Mouse (Mus musculus) thymus, postnatal 36 days (tissue): ENCODE results near the gene Asprv1.
A peak's percentile ranks its signal among the peaks of the same experiment; 100 is the strongest.

Experiments
- DNase-seq, 2 experiments: peaks; one replicate each; pipeline ENCODE4 v3.0.0; 2022; ENCODE audit warnings: mixed read lengths in 2 of 2

The Asprv1 gene

DNA sequence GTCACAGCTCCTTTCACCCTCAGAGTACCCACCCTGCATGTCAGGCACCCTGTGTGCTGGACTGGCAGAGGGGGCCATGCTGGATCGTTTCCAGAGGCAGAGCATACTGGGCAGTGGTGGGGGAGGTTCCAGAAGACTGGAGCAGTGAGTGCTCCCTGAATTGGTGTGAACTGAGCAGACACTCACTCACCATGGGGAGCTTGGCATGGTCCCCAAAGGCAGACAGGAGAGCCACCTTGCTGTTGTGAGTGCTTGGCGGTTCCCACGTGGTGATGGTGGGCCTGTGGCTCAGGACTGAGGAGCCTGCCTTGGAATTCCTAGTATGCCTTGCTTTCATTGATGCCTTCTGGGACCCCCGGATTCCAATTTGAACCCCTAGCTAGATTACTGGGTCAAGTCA, 4.8 kb upstream of the Asprv1 start:
- DNase-seq = no peak

DNA sequence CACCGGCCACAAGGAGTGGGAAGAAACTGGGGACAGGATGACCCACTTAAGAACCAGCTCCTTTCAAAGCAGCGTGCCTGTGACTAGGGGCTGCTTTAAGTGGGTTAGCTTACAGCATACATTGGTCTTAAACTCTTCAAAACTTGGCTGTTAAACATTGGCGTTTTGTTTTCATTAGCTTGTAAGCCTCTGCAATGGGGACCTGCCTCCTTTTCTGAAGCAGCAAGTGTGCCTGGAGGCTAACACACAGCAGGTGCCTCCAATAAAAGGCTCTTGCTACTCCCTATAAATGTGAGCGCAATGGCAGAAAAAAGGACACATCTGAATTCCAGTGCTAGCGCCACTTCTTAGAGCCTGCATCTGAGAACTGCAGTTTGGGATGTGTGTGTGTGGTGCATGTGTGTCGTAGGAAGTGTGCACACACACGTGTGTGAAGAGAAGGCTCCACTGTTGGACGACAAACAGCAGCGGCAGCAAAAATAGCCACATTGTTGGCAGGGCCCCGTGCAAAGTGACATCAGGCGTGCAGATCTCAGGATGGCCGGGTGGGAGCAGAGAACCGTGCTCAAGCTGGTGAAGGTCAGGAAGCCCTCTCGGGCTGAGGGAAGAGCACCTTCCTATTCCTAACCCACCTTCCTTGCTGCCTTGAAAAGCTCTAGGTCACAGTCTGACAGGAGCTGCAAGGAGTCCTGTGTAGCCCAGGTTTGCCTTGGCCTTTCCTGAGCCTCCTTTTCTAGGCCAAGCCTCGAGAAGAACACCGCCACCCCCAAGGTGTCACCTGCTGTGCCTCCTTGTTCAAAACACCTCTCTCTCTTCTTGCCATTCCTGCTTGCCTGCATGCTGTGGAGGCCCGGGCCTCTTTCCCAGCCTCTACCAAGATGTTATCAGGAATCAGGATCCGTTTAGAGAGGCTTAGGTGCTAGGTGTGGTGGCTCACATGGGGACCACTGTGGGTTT, 3.6 kb upstream of the Asprv1 start:
- DNase-seq = no peak

DNA sequence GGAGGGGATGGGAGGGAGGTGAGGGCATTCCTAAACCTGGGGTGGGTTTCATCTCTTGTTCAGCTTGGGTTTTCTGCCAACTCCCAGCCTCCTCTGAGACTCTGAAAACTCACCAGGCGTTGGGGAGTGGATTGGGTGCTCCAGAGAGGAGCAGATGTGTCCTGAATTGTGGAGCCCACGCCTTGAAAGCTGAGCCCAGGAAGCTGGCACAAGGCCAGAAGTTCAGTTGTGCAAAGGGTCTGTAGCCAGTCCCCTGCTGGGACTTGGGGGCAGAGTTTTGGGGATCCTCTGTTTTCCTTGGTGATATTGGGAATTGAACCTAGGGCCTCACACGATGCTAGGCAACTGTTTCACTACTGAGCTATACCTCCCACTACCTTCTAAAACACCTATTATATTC, 2.2 kb downstream of the Asprv1 start:
- no peak for DNase-seq

DNA sequence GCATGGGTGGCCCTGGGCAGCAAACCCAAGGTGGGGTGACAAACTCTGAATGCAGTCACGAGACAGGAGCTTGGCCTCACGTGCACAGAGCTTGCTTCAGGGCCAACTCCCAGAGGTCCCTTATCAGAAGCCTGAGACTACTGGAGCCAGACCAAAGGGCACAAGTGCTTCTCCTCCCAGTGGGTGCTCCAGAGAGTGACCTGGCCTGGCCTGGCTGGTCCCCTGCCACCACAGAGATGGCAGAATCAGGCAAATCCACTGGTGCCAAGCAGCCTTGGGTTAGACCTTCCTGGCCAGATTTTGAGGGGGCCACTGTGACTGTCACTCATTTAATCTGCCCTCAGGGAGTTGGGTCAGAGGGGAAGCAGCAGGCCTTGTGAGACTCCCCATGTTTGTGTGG, 8.5 kb downstream of the Asprv1 start:
- DNase-seq = no peak

DNA sequence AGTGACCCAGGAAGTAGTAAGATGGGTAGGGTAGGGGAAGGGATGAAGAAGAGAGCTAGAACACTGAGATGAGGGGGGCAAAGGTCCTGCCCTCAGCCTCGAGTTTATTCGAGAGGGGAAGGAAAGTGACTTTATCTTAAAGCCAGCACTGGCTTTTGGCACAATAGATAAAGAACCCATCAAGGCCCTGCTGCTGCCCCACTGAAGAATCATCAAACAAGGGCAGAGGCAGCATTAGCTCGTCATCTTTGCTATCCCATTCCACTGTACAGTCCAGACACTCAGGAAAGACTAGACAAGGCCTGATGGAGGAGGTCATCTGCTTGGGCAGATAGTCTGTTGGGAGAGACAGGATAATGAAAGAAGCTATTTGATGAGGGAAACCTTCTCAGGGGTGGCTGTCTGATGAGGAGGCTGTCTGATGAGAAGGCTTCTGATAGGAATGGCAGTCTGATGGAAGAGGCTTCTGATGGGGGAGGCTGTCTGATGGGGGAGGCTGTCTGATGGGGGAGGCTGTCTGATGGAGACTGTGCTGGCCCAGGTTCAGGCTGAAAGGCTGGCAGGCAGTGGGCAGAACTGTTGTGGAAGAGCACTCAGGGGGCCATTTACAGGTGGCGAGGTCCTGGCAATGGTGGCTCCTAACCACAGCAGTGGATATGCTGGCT, 9.3 kb downstream of the Asprv1 start:
- DNase-seq = no peak

DNA sequence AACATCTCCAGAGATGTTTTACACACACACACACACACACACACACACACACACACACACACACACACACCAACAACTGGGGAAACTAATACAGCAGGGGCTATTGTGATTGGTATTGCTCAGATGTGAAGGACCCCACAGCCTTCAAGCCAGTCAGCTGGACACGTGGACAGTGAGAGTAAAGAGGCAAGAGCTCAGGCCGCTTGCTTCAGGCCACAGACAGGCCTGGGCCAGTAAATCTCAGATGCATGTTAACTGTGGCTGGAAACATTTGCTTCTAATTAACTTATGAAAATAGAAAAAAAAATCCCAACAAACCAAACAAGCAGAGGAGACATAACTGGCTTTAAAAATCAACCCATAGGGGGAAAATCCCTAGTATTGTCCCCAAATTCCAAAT, 9.9 kb downstream of the Asprv1 start:
- DNase-seq = no peak

DNA sequence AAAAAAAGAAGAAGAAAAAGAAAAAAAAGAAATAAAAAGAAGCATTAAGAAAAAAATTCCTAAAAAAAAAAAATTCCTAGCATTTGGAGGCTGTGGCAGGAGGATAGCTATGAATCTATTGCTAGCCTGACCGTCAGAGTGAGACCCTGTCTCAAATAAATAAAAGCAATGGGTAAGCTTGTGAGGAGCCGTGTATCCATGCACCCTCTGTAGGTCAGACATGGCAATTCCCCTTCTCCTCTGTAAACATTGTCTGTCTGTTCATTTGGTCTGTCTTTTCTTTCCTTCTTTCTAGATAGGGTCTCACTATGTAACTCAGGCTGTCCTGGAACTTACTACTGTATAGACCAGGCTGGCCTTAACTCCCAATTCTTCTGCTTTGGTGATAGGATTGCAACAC, 10.5 kb downstream of the Asprv1 start:
- no peak for DNase-seq

DNA sequence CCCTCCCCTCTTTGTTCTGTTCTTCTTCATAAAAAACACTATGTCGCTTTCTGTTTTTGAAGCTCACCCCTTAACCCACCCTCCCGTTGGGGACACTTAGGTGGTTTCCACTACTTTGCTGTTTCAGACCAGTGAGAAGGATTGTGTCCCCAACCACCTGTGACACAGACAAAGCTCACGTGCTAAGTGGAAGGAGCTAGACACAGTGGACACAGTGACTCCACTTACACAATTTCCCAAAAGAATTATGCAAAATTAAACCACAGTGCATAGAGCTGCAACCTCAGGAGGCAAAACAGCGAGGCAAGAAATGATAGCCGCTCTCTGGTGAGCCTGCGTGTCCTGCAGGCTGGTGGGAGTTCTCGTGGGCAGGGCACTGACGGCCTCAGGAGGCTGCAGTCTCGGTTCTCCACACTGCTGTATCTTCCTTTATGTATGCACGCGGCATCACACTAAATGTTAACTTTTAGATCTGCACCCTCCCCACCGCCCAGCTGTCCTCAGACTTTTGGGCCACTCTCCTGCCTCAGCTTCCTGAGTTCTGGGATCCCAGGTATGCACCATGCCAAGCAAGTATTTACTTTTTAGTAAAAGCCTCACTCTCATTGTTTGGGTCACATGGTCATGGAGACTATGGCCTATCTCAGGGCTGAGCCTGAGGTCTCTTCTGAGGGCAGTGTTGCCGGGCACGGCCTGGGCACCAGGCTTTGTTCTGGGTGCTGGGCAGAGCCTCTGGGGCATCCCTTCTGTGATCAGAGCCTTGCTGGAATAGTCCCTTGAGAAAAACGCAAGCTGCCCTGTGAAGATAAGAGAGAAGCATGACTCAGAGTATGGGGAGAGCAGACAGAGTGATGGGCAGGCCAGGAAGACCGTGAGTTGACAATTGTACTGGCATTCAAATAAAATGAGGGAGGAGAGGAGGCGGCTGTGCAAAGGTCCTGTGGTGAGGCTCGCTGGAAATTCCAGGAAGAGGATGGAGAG, 11.5 kb downstream of the Asprv1 start:
- no peak for DNase-seq

DNA sequence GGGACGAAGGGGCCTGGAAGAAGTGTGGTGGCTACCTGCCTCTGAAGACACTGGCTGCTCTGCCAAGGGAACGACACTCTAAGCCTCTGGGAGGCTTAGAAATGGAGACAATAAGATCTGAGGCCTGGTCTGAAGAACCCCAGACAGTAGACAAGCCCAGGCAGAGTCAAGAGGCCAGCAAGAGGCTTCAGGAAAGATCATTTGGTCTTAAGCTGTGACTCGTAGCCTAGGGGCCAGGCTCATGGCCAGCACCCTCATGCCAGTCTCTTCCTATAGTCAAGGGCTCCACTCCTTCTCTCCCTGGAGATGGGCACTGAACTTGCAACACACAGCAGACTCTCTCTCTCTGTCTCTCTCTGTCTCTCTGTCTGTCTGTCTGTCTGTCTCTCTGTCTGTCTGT, 12.2 kb downstream of the Asprv1 start:
- DNase-seq = no peak

DNA sequence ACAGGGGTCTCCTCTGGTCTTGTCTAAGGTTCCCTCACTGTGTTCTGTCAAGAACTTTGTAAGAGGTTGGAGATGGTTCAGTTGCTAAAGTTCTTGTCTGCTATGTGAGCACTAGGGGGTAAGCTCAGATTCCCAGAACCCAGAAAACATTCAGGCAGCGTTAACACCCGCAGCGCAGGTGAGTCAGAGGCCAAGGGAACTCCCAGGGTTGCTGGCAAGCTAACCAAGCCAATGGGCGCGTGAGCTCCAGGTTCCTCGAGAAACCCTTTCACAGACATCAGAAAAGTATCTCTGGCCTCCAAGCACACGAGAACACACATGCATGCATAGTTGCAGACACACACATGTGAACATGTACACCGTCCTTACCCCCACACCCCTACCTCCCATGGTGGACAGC, 12.8 kb downstream of the Asprv1 start:
- DNase-seq = no peak

DNA sequence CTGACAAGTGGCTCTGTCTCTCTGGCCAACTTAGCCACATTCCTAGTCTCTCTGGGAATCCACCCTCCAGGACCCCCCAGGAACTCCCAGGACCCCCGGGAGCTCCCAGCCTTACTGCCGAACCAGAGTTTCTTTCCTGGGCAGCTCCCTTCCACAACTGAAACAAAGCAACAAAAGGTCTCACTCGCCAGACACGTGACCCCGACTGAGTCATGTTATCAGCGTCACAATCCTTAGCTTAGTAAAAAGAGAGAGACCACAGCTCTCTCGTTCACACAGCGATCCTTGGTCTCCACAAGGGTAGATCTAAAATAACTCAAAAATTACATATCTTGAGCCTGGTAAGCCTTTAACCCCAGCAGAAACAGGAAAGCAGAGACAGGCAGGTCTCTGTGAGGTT, 13.8 kb downstream of the Asprv1 start:
- DNase-seq = no peak

DNA sequence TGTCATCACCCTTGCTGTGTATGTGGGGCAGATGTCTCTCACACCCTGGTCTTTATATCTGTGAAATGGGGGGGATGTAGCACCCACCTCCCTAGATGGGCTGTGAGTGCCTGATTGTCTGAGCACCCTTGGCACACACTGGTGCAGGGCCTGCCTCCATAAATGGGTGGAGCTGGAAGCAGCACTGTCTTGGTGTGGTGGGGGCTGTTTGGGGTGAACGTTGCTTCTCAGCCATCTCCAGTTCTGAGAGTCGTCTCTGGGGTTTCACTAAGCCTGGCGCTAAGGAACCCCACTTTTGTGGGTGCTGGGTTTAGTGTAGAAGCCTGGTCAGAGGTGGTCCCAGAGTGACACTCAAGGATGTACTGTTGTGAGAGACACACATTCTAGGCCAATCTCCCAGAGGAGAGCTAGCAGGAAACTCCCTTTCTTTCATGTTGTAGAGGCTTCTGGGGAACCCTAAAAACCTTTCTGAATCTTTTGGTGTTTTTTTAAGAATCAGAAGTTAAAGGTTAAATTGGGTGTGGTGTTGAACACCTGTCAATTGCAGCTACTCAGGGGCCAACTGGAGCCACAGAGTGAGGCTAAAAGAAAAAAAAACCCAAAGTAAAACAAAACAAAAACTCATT, 16.9 kb downstream of the Asprv1 start:
- peak in 1 of 2 experiments; percentile 9 for DNase-seq

DNA sequence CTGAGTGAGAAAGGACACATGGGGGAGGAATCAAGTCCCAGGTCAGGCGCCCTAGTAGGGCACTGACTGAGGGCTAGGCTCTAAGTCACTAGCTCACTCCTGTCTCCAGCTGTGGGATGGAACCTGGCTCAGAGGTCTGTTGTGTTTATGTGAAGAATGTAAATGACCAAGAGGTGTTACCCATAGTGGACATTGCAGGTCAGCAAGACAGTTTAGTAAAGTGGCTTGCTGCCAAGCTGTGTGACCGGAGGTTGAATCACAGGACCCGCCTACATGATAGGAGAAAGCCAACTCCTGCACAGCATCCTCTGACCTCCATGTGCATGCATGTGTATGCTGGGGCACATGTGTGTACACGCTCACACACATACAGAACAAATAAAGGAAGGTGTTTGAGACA, 17.6 kb downstream of the Asprv1 start:
- DNase-seq = no peak

DNA sequence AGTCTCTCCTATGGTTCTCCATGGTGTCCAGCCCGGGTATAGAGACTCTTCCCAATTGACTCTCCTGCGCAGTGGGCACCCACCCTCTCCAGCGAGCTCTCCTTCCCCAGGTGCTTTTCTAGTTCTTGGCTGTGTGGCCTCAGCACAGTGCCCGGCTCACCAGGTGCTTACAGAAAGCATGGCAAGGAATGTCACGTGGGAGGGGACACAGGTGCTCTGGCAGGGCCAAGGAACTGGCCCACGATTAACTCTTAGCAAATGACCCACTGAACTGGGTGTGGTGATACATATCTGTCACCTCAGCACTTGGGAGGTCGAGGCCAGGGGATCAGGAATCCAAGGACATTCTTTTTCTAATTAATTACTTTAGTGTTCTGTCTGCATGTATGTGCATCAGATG, 18.2 kb downstream of the Asprv1 start:
- no peak for DNase-seq

DNA sequence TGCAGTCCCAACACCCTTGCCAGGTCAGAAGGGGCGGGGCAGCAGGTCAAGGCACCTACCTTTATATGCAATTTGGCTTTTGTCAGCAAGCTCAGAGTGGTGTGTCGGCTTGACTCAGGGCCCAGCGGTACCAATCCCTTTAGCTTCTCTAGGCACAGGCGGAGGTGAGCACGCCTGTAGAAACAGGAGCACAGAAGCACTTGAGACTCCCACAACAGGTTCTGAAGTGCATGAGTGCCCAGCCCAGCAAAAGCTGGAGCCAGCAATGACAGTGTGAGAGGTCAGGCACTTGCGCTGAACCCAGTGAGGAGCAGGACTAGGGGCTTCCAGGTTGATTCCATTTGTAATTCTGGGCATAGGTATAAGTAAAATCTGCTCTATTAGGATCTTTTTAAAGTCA, 25.1 kb downstream of the Asprv1 start:
- no peak for DNase-seq

DNA sequence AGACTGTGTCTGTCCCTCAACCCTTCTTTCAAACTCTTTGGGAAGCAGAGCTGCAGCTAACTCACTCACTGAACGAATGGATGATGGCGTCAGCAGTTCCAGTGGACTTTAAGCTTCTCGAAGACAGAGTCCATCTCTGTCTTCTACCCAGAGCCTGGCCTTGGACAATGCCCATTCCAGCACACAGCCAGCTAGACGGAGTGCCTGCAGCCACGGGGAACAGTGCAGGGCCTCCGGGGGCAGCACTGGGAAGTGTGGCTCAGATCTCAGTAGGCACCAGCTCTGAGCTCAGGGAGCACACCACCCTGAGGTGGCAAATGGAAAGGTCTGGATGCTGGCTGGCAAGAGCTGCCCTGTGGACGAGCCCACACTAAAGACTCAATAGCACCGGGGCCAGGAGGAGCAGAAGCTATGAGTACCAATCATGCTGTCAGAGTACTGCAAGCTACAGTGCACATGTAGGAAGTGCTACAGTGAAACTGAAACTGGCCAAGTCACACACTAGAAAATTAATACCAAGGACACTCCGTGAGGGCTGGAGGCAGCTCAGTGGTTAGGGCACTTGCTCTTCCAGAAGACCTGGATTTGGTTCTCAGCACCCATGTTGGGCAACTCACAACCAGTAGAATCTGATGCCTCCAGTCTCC, 26.4 kb downstream of the Asprv1 start:
- DNase-seq = no peak

DNA sequence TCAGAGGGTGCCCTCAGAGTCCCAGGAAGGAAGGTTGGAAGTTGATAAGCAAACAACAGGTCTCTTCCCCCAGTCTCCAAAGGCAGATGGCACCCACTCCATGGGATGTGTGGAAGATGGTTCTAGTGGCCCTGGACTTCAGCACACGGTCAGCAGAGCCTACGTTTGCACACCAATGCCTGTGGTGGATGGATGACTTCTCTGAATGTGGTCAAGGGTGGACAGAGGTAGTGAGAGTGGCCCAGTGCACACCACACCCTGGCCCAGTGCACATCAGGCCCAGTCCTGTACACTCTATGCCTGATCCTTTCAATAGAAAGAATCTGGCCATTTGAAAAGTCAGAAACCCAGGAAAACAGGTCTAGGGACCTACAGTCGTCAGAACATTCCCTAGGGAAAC, 30.5 kb downstream of the Asprv1 start:
- DNase-seq = no peak

DNA sequence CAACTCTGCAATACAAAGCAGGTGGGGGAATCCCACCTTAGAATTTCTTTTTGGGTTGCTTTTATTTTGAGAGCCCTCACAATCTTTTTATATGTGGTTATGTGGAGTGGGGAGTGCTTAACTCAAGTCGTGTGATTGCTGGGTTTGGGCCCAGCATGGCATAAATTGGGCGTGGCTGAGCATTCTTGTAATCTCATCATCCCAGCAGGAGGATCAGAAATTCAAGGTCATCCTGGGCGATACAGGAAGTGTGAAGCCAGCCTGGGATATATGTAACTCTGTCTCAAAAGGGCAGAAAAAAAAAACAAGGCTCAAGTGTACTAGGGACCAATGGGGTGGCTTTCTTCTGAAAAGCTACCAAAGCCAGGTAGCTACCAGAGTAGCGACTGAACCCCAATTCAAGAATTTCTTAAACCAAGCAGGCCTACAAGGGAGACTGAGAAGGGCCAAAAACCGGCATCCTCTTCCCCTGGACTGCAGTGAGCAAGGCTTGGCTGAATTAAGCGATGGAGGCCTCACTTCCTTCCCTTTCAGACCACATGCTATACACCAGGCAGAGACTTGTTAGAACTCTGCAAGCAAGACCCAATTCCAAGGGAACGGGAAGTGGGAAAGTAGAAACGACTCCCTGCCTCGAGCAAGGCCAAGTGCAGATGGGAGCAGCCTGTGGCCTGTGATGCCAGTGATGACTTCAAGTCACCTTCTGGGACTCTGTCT, 32.4 kb downstream of the Asprv1 start:
- no peak for DNase-seq

DNA sequence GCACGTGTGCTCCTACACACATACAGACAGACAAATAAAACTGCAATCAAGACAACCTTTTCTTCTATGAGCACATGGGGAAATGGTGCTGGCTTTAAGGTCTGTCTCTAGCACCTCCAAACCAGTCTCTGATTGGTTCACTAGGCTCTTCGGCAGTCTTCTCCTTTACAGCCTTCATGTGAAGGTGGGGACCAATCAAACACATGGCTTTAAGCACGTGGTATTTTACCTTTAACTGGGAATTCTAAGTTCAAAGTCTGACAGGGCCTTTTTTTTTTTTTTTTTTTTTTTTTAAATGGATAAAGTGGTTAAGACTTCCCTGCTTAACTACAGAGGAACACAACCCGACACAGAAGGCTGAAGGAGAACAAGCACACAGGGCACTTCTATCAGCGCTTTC, 37.1 kb downstream of the Asprv1 start:
- no peak for DNase-seq

DNA sequence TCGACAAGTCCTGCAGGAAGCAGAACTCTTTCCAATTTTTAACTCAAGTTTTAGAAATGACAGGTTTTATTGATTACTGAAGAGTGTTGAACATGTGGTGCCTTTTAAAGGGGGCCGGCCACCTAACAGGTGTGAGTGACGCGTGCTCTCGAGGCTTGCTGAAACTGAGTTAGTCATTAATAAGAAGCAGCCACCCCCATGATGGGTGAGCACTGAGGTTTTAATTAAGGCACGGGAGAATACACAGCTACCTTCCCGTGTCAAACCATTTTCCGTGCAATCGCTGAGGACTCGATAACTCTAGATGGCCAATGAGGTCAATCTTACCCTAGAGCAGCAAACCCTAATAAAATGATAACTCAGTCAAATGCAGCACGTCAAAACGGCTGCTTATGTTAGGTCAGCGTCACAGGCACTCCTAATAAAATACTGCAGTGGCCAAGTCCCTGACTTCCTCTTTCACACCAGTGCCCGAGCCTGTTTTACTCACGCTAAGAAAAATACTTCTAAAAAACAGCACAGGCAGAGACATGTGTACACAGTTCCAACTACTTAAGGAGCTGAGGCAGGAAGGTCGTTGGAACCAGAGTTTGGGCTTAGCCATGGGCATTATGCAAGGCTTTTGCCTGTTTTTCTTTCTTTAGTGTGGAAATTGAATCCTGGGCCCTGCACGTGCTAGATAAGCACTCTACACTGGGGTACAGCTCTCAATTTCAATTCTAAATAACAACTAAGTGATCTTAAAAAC, 37.8 kb downstream of the Asprv1 start:
- no peak for DNase-seq

DNA sequence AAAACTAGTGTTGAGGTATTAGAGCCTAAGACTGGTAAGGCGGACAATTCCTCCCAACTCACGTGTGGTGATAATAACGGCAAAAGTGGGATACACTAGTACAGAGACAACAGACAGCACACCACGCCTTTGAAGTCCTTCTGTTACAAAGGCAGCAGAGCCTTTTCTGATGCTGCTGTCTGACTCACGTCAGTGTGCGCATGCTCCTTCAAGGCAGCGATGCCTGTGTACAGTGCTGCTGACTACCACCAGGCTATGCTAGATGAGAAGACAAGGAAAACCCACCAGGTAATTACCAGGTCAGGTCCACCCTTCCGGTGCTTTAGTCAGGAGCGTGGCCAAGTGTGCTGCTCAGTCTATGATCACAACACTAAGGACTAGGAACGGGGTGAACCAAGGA, 39.1 kb downstream of the Asprv1 start:
- no peak for DNase-seq
